Mouse (Mus musculus): ENCODE results near the gene Luzp1. TPM values are rescaled to one million over a fixed set of nuclear protein-coding genes. Genes with fewer than 3 reads are reported as not detected.

The Luzp1 gene
- total RNA-seq, 2 experiments from 2014 or later, result 37.8 to 41.4 TPM

DNA sequence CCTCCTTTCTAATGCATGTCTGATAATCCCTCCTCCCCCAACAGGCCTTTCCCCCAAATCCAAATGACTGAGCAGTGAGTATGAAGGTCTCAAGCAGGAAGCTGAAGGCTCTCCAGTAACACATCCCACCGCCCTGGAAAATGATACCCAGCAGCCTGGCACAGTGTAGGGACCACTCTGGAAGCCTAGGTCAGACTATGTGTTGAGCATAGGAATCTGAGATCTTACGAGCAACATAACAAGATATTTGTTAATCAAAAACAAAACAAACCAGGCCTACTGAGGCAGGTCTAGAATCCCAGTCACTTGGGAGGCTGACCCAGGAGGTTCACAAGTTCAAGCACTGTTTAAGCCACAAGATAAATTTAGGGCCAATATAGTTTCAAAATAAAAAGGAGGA is 131.0 kb downstream of the Luzp1 start:
- intact Hi-C loops (cut with DNase I), result loop anchor here (5.0 kb wide), 3 partner anchors 73 to 548 kb away; partner anchors contain the start of genes 6030445D17Rik and Rpl11
- no peak for DNase-seq

DNA sequence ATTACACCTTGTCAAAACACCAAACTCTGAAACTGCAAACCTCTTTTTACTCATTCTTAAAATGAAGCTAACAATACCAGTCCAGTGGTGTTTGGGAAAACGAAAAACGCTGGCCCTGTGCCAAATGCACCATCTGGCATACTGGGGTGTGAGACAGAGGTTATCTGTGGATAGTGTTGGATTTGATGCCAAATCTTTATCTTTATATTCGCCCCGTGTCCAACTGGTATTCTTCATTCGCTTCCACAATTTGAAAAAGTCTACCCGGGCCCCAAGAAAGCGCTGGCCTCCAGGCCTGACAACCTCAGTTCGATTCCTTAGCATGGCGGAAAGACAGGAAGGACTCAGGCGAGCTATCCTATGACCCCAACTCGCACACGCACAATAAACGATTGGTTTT is 131.9 kb downstream of the Luzp1 start:
- peak; percentile 52 to 54 for DNase-seq
- intact Hi-C loops (cut with DNase I), result loop anchor here (5.0 kb wide), 3 partner anchors 74 to 549 kb away; partner anchors contain the start of genes 6030445D17Rik and Rpl11

DNA sequence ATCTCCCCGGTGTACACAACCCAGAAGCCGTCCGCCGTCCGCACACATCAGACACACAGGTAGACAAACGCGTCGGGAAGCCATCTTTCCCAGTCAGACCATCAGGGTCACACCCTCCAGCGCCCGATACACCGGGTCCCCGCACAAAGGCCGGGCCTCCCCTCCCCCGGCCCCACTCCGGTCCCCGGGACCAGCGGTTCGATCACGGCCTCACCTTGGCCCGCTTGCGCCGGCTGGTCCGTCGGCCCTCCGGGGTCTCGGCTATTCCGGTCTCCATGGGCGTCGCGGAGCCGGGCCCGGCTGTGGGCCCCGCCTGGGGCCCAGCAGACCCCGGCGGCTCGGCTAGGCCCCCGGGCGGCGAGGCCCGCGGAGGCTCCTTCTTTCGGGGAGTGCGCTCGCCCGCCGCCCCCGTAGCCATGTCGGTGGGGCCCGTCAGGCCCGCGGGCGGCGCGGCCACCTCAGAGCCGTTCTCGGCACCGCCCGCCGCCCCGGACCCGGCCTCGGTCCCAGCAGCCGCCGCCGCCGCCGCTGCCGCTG is 132.5 kb downstream of the Luzp1 start:
- intact Hi-C loops (cut with DNase I), result loop anchor here (2.0 to 5.0 kb wide), 4 partner anchors 23 to 550 kb away; partner anchors contain the start of genes 6030445D17Rik and Rpl11
- peak; percentile 39 to 71 for DNase-seq

DNA sequence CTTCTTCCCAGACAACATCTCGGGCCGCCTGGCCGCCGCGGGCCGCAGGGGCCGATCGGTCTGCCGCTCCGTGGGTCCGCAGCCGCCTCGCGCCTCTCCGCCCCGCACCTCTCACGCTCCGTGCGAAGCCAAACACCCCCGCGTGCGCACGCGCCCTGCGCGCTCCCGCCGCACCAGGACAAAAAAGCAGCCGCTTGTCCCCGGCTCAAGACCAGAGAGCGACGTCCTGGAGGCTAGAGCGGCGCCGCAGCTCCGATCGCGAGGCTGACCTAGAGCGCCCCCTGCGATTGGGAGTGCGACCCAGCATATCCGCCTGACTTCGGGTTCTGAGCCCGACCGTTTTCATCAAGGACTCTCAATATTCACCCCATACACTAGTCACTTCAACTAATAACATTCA is 133.0 kb downstream of the Luzp1 start, which contains the start of gene Kdm1a:
TSS of gene Kdm1a (minus strand) at position 156 of the 400 bp plus-strand sequence.
- intact Hi-C loops (cut with DNase I), result loop anchor here (2.0 to 5.0 kb wide), 4 partner anchors 24 to 550 kb away; partner anchors contain the start of genes 6030445D17Rik and Rpl11
- DNase-seq, result peak; percentile 97 to 98

Other genes with a start within 250 kb of the Luzp1 start
- gene Tcea3, start 222.0 kb upstream of the Luzp1 start, total RNA-seq (2021), result 100 to 1,000 TPM; 121 to 126 TPM
- gene Zfp46, start 185.1 kb upstream of the Luzp1 start, total RNA-seq (2021), result 10 to 100 TPM; 37.4 to 57.1 TPM
- gene Hnrnpr, start 158.8 kb upstream of the Luzp1 start, total RNA-seq (2021), result 10 to 100 TPM; 37.6 to 43.2 TPM
- not detected for gene Htr1d, start 46.2 kb upstream of the Luzp1 start, total RNA-seq (2021)
- gene 6030445D17Rik, start 7.5 kb upstream of the Luzp1 start, total RNA-seq (2021), result under 1 TPM; 0.17 to 0.35 TPM
- 10 to 100 TPM; 28.4 to 33.7 TPM for gene Kdm1a, start 133.0 kb downstream of the Luzp1 start, total RNA-seq (2021)
- not detected for gene Tex46, start 140.7 kb downstream of the Luzp1 start, total RNA-seq (2021)
- not detected for gene Lactbl1, start 152.9 kb downstream of the Luzp1 start, total RNA-seq (2021)

All from heart, postnatal 36 days (tissue).